In genomic region chr5:120301672-120302071, GRCm38 (mm10) we compare ENCODE assay signal across 10 mouse cellular contexts.
DNase-seq lines count a peak whose midpoint lies in the region; ATAC-seq and TF ChIP-seq lines count a peak whose summit lies in the region.
"Had no signal": no experiment of that assay in that cellular context is flagged by ENCODE, and none has a peak within 500 bp of the region (broad histone marks: within the 10 kb centered on the region; RNA-seq: fewer than 3 reads in every experiment).

No protein-coding gene starts in this region.

- peak; percentile 42 for DNase-seq in embryo, embryonic 10 days (ENCODE audit: low spot score)
- DNase-seq in embryo, embryonic 11 days, result no peak
- DNase-seq in right cerebral cortex, postnatal 14 days, result no peak
- DNase-seq in MN1 (ENCODE audit: low spot score), result no peak
- DNase-seq in left cerebral cortex, postnatal 25 days (ENCODE audit: low spot score in 2 of 2), result no peak
- DNase-seq: cerebellum, adult 11-12 months; gastrocnemius, postnatal 36 days had no signal

- peak overlapping the region; percentile 55 for H3K9ac ChIP-seq in forebrain, embryonic 15.5 days (replicated peaks)
- H3K9ac ChIP-seq in limb, embryonic 15.5 days, result no peak overlapping the region

- no peaks in the 10 kb centered on the region for H3K36me3 ChIP-seq in E14TG2a.4 (ENCODE audit: insufficient read depth, low read length)
- H3K36me3 ChIP-seq in forebrain, embryonic 15.5 days, result no peaks in the 10 kb centered on the region
- no peaks in the 10 kb centered on the region for H3K36me3 ChIP-seq in limb, embryonic 15.5 days

- H3K4me2 ChIP-seq in forebrain, embryonic 15.5 days (replicated peaks), result peak overlapping the region; percentile 87
- peak overlapping the region; percentile 49 for H3K4me2 ChIP-seq in limb, embryonic 15.5 days

- no peak overlapping the region; the same call in 1 of the 2 replicates for H3K27ac ChIP-seq in forebrain, embryonic 15.5 days (replicated peaks)
- no peak overlapping the region for H3K27ac ChIP-seq in limb, embryonic 15.5 days

- H3K9me3 ChIP-seq in E14TG2a.4 (ENCODE audit: low read length), result no peaks in the 10 kb centered on the region
- no peaks in the 10 kb centered on the region for H3K9me3 ChIP-seq in forebrain, embryonic 15.5 days
- no peaks in the 10 kb centered on the region for H3K9me3 ChIP-seq in limb, embryonic 15.5 days

- intact Hi-C loops in left cerebral cortex, postnatal 25 days (cut with DNase I), result no loop called here

- peaks cover 67% of the 10 kb centered on the region for H3K27me3 ChIP-seq in E14TG2a.4 (ENCODE audit: insufficient read depth, low read length)
- H3K27me3 ChIP-seq in forebrain, embryonic 15.5 days, result peaks cover 7% of the 10 kb centered on the region; the same call in 1 of the 2 replicates
- peaks cover 93% of the 10 kb centered on the region for H3K27me3 ChIP-seq in limb, embryonic 15.5 days

- TF ChIP-seq CTCF in E14TG2a.4 (conservative IDR thresholded peaks at IDR 0.05; ENCODE audit: low read length), result no peak

- 5% methylated on average over 16 of the region's 16 CpGs for WGBS in forebrain, embryonic 15.5 days
- 6% methylated on average over 15 of the region's 16 CpGs for WGBS in limb, embryonic 15.5 days

- ATAC-seq in forebrain, embryonic 15.5 days (replicated peaks), result peak; percentile 24
- no peak for ATAC-seq in limb, embryonic 15.5 days (ENCODE audit: insufficient number of reproducible peaks, low FRiP score, low TSS enrichment, low read depth)

- peaks cover 75% of the 10 kb centered on the region for H3K4me1 ChIP-seq in E14TG2a.4 (replicated peaks; ENCODE audit: low read depth, low read length)
- H3K4me1 ChIP-seq in forebrain, embryonic 15.5 days, result peaks cover 26% of the 10 kb centered on the region
- peaks cover 10% of the 10 kb centered on the region for H3K4me1 ChIP-seq in limb, embryonic 15.5 days

- H3K4me3 ChIP-seq in E14TG2a.4 (replicated peaks; ENCODE audit: low read length), result peak overlapping the region; percentile 72
- peak overlapping the region; percentile 41 for H3K4me3 ChIP-seq in forebrain, embryonic 15.5 days
- H3K4me3 ChIP-seq in limb, embryonic 15.5 days, result peak overlapping the region; percentile 30; the same call in 1 of the 2 replicates
